Mouse (Mus musculus) CH12.LX (cell line): ENCODE results near the gene Optc. TPM values are rescaled to one million over a fixed set of nuclear protein-coding genes. Genes with fewer than 3 reads are reported as not detected.

Experiments
- DNase-seq: peaks from one replicate; pipeline ENCODE4 v3.0.0-alpha.2; 2013; ENCODE audit errors: extremely low read depth
- H3K27ac ChIP-seq: 2 replicates; pipeline ENCODE4 v1.5.1; 2012; ENCODE audit warnings: low read depth, mild to moderate bottlenecking, control low read depth, moderate library complexity; ENCODE audit not compliant: insufficient read depth
- H3K27me3 ChIP-seq: replicated peaks from 2 replicates; pipeline ENCODE3; 2012; ENCODE audit warnings: inconsistent platforms
- H3K36me3 ChIP-seq, 2 experiments: replicated peaks in 1 of 2; 2 replicates each; pipeline versions ENCODE3 to v1.6.1; 2012; ENCODE audit warnings: inconsistent platforms in 1 of 2, low read length in 1 of 2, mild to moderate bottlenecking in 1 of 2, mixed read lengths in 1 of 2, moderate library complexity in 1 of 2; ENCODE audit not compliant: control insufficient read depth in 1 of 2, insufficient read depth in 1 of 2
- H3K4me1 ChIP-seq, 2 experiments: 2 replicates each; pipeline ENCODE4 v1.6.1; 2012; ENCODE audit warnings: inconsistent platforms in 1 of 2, moderate library complexity in 1 of 2; ENCODE audit not compliant: insufficient read depth in 2 of 2, control insufficient read depth in 1 of 2
- H3K4me2 ChIP-seq: 2 replicates; pipeline ENCODE4 v1.6.1; 2012; ENCODE audit warnings: low read depth, mild to moderate bottlenecking, control low read depth; ENCODE audit not compliant: poor library complexity, insufficient read depth, severe bottlenecking
- H3K4me3 ChIP-seq, 3 experiments: fragments of 150-350 bp in 1 of 3; sonication (generic) in 1 of 3; replicated peaks in 1 of 3; 2 replicates each; pipeline versions ENCODE3 to v1.5.1; 2011 to 2012; ENCODE audit warnings: low read depth in 2 of 3, low read length in 2 of 3, mild to moderate bottlenecking in 2 of 3, moderate library complexity in 2 of 3, control low read depth in 1 of 3, improper control_type of control experiment in 1 of 3, inconsistent platforms in 1 of 3, mixed read lengths in 1 of 3; ENCODE audit not compliant: poor library complexity in 1 of 3
- H3K79me2 ChIP-seq: replicated peaks from 2 replicates; pipeline ENCODE4 v1.6.1; 2012; ENCODE audit warnings: mild to moderate bottlenecking, moderate library complexity; ENCODE audit not compliant: control insufficient read depth, poor library complexity, insufficient read depth, severe bottlenecking; ENCODE audit errors: extremely low read depth
- H3K9ac ChIP-seq: 2 replicates; pipeline ENCODE4 v1.6.1; 2012; ENCODE audit warnings: low read depth, mild to moderate bottlenecking, control low read depth, moderate library complexity; ENCODE audit not compliant: insufficient read depth
- H3K9me3 ChIP-seq: replicated peaks from 2 replicates; pipeline ENCODE3; 2012; ENCODE audit warnings: low read length, inconsistent platforms, mixed read lengths
- CHD2 ChIP-seq: IDR thresholded peaks from 2 replicates; pipeline ENCODE4 v1.6.1; 2011; ENCODE audit warnings: low read length, improper control_type of control experiment
- E2F4 ChIP-seq: IDR thresholded peaks from 2 replicates; pipeline ENCODE4 v1.6.1; 2011; ENCODE audit warnings: low read depth, low read length, improper control_type of control experiment; ENCODE audit not compliant: insufficient replicate concordance
- ELF1 ChIP-seq: IDR thresholded peaks from 2 replicates; pipeline ENCODE4 v1.6.1; 2014; ENCODE audit warnings: low read depth, mild to moderate bottlenecking, inconsistent platforms, low read length, improper control_type of control experiment
- HCFC1 ChIP-seq: IDR thresholded peaks from 2 replicates; pipeline ENCODE4 v1.6.1; 2012; ENCODE audit warnings: low read depth, mild to moderate bottlenecking, inconsistent platforms, low read length, improper control_type of control experiment
- IRF4 ChIP-seq: IDR thresholded peaks from 2 replicates; pipeline ENCODE4 v1.6.1; 2014; ENCODE audit warnings: low read depth, mild to moderate bottlenecking, inconsistent platforms, low read length, improper control_type of control experiment
- JUN ChIP-seq: IDR thresholded peaks from 2 replicates; pipeline ENCODE4 v1.6.1; 2011; ENCODE audit warnings: low read depth, mild to moderate bottlenecking, low read length, improper control_type of control experiment, moderate library complexity; ENCODE audit not compliant: insufficient read depth
- JUND ChIP-seq: conservative IDR thresholded peaks from 2 replicates; pipeline ENCODE4 v1.6.1; 2011; ENCODE audit warnings: low read depth, low read length, improper control_type of control experiment
- KAT2A ChIP-seq: IDR thresholded peaks from 2 replicates; pipeline ENCODE4 v1.6.1; 2012; ENCODE audit warnings: low read length, improper control_type of control experiment, inconsistent platforms; ENCODE audit not compliant: insufficient replicate concordance
- MYC ChIP-seq: IDR thresholded peaks from 2 replicates; pipeline ENCODE4 v1.6.1; 2011; ENCODE audit warnings: low read depth, mild to moderate bottlenecking, improper control_type of control experiment, low read length
- NELFE ChIP-seq: IDR thresholded peaks from 2 replicates; pipeline ENCODE4 v1.6.1; 2011; ENCODE audit warnings: low read depth, low read length, improper control_type of control experiment
- NRF1 ChIP-seq: IDR thresholded peaks from 2 replicates; pipeline ENCODE4 v1.6.1; 2014; ENCODE audit warnings: low read depth, mild to moderate bottlenecking, inconsistent platforms, low read length, improper control_type of control experiment, moderate library complexity
- PAX5 ChIP-seq: IDR thresholded peaks from 2 replicates; pipeline ENCODE4 v1.6.1; 2012; ENCODE audit warnings: low read length, inconsistent platforms, mixed read lengths
- POLR2AphosphoS2 ChIP-seq: IDR thresholded peaks from 2 replicates; pipeline ENCODE4 v1.6.1; 2011; ENCODE audit warnings: low read depth, low read length, improper control_type of control experiment
- RCOR1 ChIP-seq: conservative IDR thresholded peaks from 2 replicates; pipeline ENCODE4 v1.6.1; 2012; ENCODE audit warnings: low read depth, mild to moderate bottlenecking, inconsistent platforms, low read length, improper control_type of control experiment
- SIN3A ChIP-seq: IDR thresholded peaks from 2 replicates; pipeline ENCODE4 v1.6.1; 2012; ENCODE audit warnings: low read length, improper control_type of control experiment, inconsistent platforms
- SMC3 ChIP-seq: IDR thresholded peaks from 2 replicates; pipeline ENCODE4 v1.6.1; 2011; ENCODE audit warnings: low read depth, low read length, improper control_type of control experiment
- TCF12 ChIP-seq: IDR thresholded peaks from 2 replicates; pipeline ENCODE4 v1.6.1; 2014; ENCODE audit warnings: low read depth, mild to moderate bottlenecking, inconsistent platforms, low read length, improper control_type of control experiment
- USF2 ChIP-seq: conservative IDR thresholded peaks from 2 replicates; pipeline ENCODE4 v1.6.1; 2011; ENCODE audit warnings: low read depth, low read length, improper control_type of control experiment
- ZC3H11A ChIP-seq: IDR thresholded peaks from 2 replicates; pipeline ENCODE4 v1.6.1; 2012; ENCODE audit warnings: low read depth, mild to moderate bottlenecking, inconsistent platforms, low read length, improper control_type of control experiment
- ZKSCAN1 ChIP-seq: IDR thresholded peaks from 2 replicates; pipeline ENCODE4 v1.6.1; 2012; ENCODE audit warnings: low read depth, inconsistent platforms, low read length, improper control_type of control experiment, borderline replicate concordance
- ZNF384 ChIP-seq: IDR thresholded peaks from 2 replicates; pipeline ENCODE4 v1.6.1; 2012; ENCODE audit warnings: low read depth, low read length, improper control_type of control experiment, inconsistent platforms
- dilution Hi-C: fragments of 300-500 bp; cut with MboI; formaldehyde crosslinking; loops from 2 replicates; pipeline ENCODE4 v1.14.3; 2020; ENCODE audit warnings: low sequenced_read_pairs; ENCODE audit not compliant: extremely low pct_unique_long_range_greater_than_20kb, extremely low pct_ligation_motif_present
- in situ Hi-C: fragments of 300-500 bp; cut with MboI; formaldehyde crosslinking; loops from 3 replicates; pipeline ENCODE4 v1.14.3; 2019; ENCODE audit warnings: low sequenced_read_pairs, low pct_ligation_motif_present, low pct_unique_long_range_greater_than_20kb, mixed read lengths
- polyA plus RNA-seq: library from polyadenylated mRNA; unstranded; fragments of >175 nt; gene quantifications from 2 replicates; pipeline ENCODE4 v1.2.1, GENCODE M21; 2012; ENCODE audit warnings: low read depth; ENCODE audit not compliant: insufficient read length
- total RNA-seq, 2 experiments: library from RNA; depleted of rRNA; stranded (reverse); fragments of 300-350 nt in 1 of 2; fragments of >200 nt in 1 of 2; gene quantifications; 2 replicates each; pipeline ENCODE4 v1.2.3; 2012 to 2014

The Optc gene
- total and polyA plus RNA-seq, 3 experiments, result not detected

DNA sequence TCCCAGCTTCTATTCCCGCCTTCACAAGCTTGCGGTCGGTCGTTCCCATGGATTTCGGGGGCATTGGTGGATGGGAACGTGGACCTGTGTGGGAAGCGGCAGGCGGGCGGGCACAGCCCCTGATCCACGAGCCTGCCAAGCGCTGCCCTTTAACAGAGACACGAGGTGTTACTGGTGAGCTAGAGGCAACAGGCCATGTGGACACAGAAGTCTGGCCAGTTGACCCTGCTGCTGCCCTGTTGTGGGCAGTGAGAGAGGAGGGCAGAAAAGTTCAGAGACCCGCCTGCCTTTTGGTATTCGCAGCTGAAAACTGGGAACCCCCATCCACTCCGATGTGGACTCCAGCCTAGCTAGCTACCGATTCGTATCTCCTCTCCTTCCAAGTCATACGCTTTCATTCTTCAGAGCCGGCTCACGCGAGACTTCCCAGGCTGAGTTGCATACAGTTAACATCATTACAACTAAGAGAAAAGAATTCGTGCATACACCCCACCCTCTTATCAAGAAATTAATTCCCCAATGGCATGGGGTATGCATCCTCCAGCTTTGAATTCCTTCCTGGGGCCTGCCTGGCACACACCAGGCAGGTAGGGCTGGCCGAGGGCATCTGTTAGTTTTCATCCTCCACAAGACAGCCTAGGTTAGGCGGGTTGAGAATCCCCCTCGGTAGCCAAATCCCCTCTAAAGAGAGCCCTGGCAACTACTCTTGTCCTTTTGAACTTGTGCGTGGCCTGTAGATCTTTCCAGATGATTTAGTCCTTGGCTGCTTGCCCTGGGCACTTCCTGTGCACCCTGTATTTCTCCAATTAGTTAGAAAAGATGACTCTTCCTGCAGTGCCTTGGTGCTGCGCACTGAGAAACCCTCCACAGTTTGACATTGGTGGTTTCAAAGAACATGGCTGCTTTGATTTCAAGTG is 1.1 kb upstream of the Optc start:
- H3K79me2 ChIP-seq, result no peaks in the 10 kb centered on the region
- no peak for DNase-seq
- no peak overlapping the region for H3K4me3 ChIP-seq
- no peak overlapping the region for H3K9ac ChIP-seq
- H3K27ac ChIP-seq, result no peak overlapping the region
- peaks cover 86% of the 10 kb centered on the region for H3K27me3 ChIP-seq
- no peaks in the 10 kb centered on the region for H3K36me3 ChIP-seq
- H3K4me1 ChIP-seq, result peaks cover 0 to 4% of the 10 kb centered on the region in 2 experiments; a peak in 2 of 4 replicates
- in situ Hi-C loops (loop anchor here (25.0 kb wide), 1 partner anchor 403 kb away; no protein-coding TSS in a partner anchor), dilution Hi-C loops (no loop called here)
- TF ChIP-seq CHD2, result no peak
- TF ChIP-seq ZC3H11A, result no peak
- TF ChIP-seq ELF1, result no peak
- TF ChIP-seq ZKSCAN1, result no peak
- TF ChIP-seq MYC, result no peak
- no peak for TF ChIP-seq POLR2AphosphoS2
- TF ChIP-seq TCF12, result no peak
- no peak for TF ChIP-seq USF2
- no peak for TF ChIP-seq JUND
- TF ChIP-seq NRF1, result no peak
- no peak for TF ChIP-seq KAT2A
- no peak for TF ChIP-seq PAX5
- TF ChIP-seq RCOR1, result no peak
- no peak for TF ChIP-seq E2F4
- TF ChIP-seq ZNF384, result no peak
- TF ChIP-seq IRF4, result no peak
- TF ChIP-seq NELFE, result no peak
- no peak for TF ChIP-seq SIN3A
- TF ChIP-seq JUN, result no peak
- H3K4me2 ChIP-seq, result peak overlapping the region; percentile 63
- no peaks in the 10 kb centered on the region for H3K9me3 ChIP-seq

DNA sequence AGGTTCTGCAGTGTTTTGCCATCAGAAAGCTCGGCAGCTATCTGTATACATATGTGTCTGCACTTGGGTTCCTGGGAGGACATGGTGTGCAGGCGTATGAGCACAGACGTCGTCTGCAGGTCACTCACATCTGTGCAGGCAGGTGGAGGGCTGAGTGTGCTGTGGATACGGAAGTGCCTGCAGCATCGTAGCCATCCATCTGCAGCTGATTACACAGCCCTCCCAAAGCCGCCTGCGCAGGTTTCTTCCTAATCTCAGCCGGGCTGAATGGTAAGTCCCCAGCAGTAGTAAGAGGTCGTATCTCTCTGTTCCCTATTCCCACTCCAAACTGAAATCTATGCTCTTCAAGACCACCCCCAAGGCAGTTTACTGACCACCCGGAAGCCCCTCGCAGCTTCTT is 1.4 kb downstream of the Optc start:
- Histone ChIP-seq H3K27me3 (peaks cover 81% of the 10 kb centered on the region), H3K4me1 (peaks cover 0 to 4% of the 10 kb centered on the region in 2 experiments; a peak in 2 of 4 replicates), H3K9ac (no peak overlapping the region), H3K4me3 (no peak overlapping the region), H3K79me2 (no peaks in the 10 kb centered on the region), H3K4me2 (no peak overlapping the region), H3K27ac (no peak overlapping the region), H3K36me3 (no peaks in the 10 kb centered on the region), H3K9me3 (no peaks in the 10 kb centered on the region)
- in situ Hi-C loops, result loop anchor here (25.0 kb wide), 1 partner anchor 406 kb away; no protein-coding TSS in a partner anchor
- dilution Hi-C loops, result no loop called here
- DNase-seq, result no peak
- TF ChIP-seq SMC3 (no peak), E2F4 (no peak), CHD2 (no peak), HCFC1 (no peak)
